Mouse (Mus musculus) heart, embryonic 14.5 days (tissue): ENCODE data around the gene Stau1. TPM values are rescaled to one million over a fixed set of nuclear protein-coding genes. Genes with fewer than 3 reads are reported as not detected.

Experiments used
- ATAC-seq: fragments of 200-750 bp; cut with Nextera tagmentation; 2 replicates; pipeline ENCODE4 v1.8.0; 2017; ENCODE audit warnings: low read depth, moderate TSS enrichment; ENCODE audit not compliant: insufficient number of reproducible peaks, insufficient read depth, low FRiP score
- H3K27ac ChIP-seq, 2 experiments: fragments of 200-500 bp in 1 of 2; fragments of 300-500 bp in 1 of 2; sonication (generic) in 1 of 2; replicated peaks in 1 of 2; 2 replicates each; pipeline ENCODE4 v1.5.1; 2012 to 2014; ENCODE audit warnings: low read depth in 2 of 2, low read length in 2 of 2, control low read depth in 1 of 2, mild to moderate bottlenecking in 1 of 2, mixed read lengths in 1 of 2; ENCODE audit not compliant: control insufficient read depth in 1 of 2, insufficient read depth in 1 of 2
- H3K27me3 ChIP-seq: fragments of 300-500 bp; sonication (generic); 2 replicates; pipeline ENCODE4 v1.6.1; 2014; ENCODE audit warnings: mild to moderate bottlenecking, low read length, control low read depth; ENCODE audit not compliant: control insufficient read depth, insufficient read depth
- H3K36me3 ChIP-seq: fragments of 300-500 bp; sonication (generic); 2 replicates; pipeline ENCODE4 v1.6.1; 2014; ENCODE audit warnings: mild to moderate bottlenecking, control low read depth, low read length, mixed read lengths; ENCODE audit not compliant: control insufficient read depth, insufficient read depth
- H3K4me1 ChIP-seq, 2 experiments: fragments of 200-500 bp in 1 of 2; fragments of 300-500 bp in 1 of 2; sonication (generic) in 1 of 2; 2 replicates each; pipeline ENCODE4 v1.6.1; 2012 to 2014; ENCODE audit warnings: low read length in 2 of 2, control low read depth in 1 of 2, mixed read lengths in 1 of 2; ENCODE audit not compliant: control insufficient read depth in 2 of 2, insufficient read depth in 2 of 2
- H3K4me2 ChIP-seq: fragments of 300-500 bp; sonication (generic); 2 replicates; pipeline ENCODE4 v1.6.1; 2014; ENCODE audit warnings: mild to moderate bottlenecking, low read length
- H3K4me3 ChIP-seq, 2 experiments: fragments of 200-500 bp in 1 of 2; fragments of 300-500 bp in 1 of 2; sonication (generic) in 1 of 2; 2 replicates each; pipeline ENCODE4 v1.5.1; 2012 to 2014; ENCODE audit warnings: low read length in 2 of 2, mild to moderate bottlenecking in 2 of 2, control low read depth in 1 of 2, low read depth in 1 of 2, moderate library complexity in 1 of 2; ENCODE audit not compliant: control insufficient read depth in 1 of 2, insufficient read depth in 1 of 2
- H3K9ac ChIP-seq: fragments of 300-500 bp; sonication (generic); 2 replicates; pipeline ENCODE4 v1.6.1; 2014; ENCODE audit warnings: mild to moderate bottlenecking, low read length
- H3K9me3 ChIP-seq: fragments of 300-500 bp; sonication (generic); 2 replicates; pipeline ENCODE4 v1.6.1; 2016; ENCODE audit warnings: low read length, control low read depth; ENCODE audit not compliant: control insufficient read depth
- WGBS: fragments of 180-500 bp; shearing (Covaris S2); extraction: QIAGEN DNeasy Blood & Tissue Kit; methylation state at CpG from one replicate; pipeline ENCODE4 v1.1.7; 2014; 5-methylcytosine and 5-hydroxymethylcytosine counted together
- polyA plus RNA-seq: library from polyadenylated mRNA; unstranded; fragments of >200 nt; fragmentation: Nextera tagmentation; extraction: Ambion mirVana; gene quantifications from 2 replicates; pipeline ENCODE4 v1.2.1, GENCODE M21; 2014

Gene Stau1
- polyA plus RNA-seq, 1 experiment from 2014 or later: 53.4 TPM

DNA sequence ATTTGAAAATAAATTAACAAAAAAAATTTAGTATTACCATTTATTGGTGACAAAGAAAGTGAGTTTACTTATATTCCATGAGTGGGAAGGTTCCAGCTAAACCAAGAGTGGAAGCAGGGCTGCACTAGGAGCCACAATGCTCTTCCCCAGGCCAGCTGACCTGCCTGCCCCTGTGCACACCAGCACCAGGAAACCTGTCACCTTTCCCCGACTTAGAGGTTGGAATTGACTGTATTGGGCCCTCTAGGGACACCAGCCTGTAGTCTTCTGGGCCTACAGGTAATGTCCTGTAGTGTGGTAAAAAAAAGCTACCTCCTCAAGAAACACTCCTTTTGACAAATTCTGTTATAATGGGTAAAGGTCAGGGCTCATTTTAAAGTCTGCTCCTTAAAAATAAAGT lies 47.9 kb downstream of the Stau1 start:
- Histone ChIP-seq H3K4me3 (no peak overlapping the region), H3K9ac (no peak overlapping the region), H3K9me3 (no peaks in the 10 kb centered on the region), H3K27ac (no peak overlapping the region), H3K4me2 (no peak overlapping the region), H3K4me1 (peaks cover 0 to 8% of the 10 kb centered on the region in 2 experiments; a peak in 2 of 4 replicates), H3K36me3 (peaks cover 99% of the 10 kb centered on the region), H3K27me3 (no peaks in the 10 kb centered on the region)
- ATAC-seq: no peak
- WGBS: 67% methylated on average over 1 of the region's 1 CpGs

DNA sequence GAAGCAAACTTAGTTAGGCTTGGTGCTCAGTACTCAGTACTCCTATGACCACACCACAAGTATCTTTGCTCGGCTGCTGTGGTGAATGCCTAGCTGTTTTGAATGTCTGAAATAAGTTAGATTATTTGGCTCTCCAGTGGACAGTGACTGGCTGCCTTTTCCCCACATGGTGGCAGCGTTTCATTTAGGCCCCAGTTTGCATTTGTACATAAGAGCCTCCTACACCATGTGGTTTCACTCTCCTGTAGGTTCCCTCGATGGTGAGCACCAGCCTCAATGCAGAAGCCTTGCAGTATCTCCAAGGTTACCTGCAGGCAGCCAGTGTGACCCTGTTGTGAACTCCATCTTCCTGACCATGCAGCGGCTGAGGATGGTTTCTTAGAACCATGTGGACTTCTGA lies 50.6 kb downstream of the Stau1 start:
- H3K36me3 ChIP-seq: peaks cover 99% of the 10 kb centered on the region
- no peak for ATAC-seq
- H3K27me3 ChIP-seq: no peaks in the 10 kb centered on the region
- 47% methylated on average over 4 of the region's 4 CpGs for WGBS
- H3K9ac ChIP-seq: no peak overlapping the region
- no peaks in the 10 kb centered on the region for H3K4me1 ChIP-seq
- no peak overlapping the region for H3K4me3 ChIP-seq
- no peak overlapping the region for H3K4me2 ChIP-seq
- H3K27ac ChIP-seq: no peak overlapping the region
- no peaks in the 10 kb centered on the region for H3K9me3 ChIP-seq

DNA sequence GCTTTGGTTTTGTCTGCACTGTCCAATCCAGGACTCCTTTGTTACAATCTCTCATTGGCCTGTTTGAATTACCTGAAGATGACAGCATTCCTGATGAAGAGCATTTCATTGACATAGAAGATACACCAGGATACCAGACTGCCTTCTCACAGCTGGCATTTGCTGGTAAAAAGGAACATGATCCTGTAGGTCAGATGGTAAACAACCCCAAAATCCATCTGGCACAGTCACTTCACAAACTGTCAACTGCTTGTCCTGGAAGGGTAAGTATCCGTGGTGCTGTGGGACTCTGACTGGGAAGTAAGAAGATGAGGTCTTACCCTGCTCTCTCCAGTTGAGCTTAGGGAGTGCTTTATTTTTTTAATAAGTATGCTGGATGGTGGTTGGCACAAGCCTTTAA lies 51.8 kb downstream of the Stau1 start:
- H3K4me3 ChIP-seq: no peak overlapping the region
- H3K9ac ChIP-seq: no peak overlapping the region
- no peaks in the 10 kb centered on the region for H3K27me3 ChIP-seq
- H3K27ac ChIP-seq: no peak overlapping the region
- WGBS: 77% methylated on average over 1 of the region's 1 CpGs
- H3K36me3 ChIP-seq: peaks cover 98% of the 10 kb centered on the region
- ATAC-seq: no peak
- H3K4me1 ChIP-seq: no peaks in the 10 kb centered on the region
- no peaks in the 10 kb centered on the region for H3K9me3 ChIP-seq
- no peak overlapping the region for H3K4me2 ChIP-seq

DNA sequence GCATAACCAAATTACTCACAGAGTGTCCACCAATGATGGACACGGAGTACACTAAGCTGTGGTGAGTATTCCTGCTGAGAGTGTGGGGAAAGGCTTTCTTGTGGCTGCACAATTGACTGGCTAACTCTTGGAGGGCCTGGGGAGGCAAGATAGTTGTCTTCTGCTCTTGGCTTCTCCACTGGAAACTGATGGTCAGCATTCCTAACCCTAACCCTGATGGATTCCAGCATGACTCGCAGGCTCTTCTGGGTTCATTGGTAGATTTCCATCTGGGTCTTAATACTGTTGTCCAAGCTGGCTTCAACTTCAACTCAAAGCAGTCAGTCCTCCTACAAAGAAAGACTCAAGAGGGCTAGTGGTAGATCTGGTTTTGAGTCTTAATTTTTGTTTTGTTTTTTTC lies 53.0 kb downstream of the Stau1 start:
- ATAC-seq: no peak

DNA sequence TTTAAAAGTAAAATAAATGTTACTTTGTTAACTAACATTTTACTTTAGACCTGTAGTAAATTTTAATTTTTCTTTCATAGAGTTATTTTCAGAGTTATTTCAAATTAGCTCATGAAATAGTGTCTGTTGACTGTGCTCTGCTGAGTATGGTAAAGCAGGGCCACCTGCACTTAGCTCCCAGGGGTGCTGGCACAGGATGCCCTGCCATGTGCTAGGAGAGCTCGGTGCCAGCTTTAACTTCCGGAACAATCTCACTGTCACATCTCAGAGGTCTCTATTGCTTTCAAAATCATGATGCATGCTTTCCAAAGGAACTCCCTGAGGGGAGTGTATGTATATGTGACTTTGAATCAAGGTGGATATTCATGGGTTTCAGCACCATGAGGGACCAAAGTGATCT lies 59.9 kb downstream of the Stau1 start:
- H3K9me3 ChIP-seq: no peaks in the 10 kb centered on the region
- H3K4me1 ChIP-seq: no peaks in the 10 kb centered on the region
- no peak overlapping the region for H3K4me2 ChIP-seq
- ATAC-seq: no peak
- no peaks in the 10 kb centered on the region for H3K27me3 ChIP-seq
- peaks cover 98% of the 10 kb centered on the region for H3K36me3 ChIP-seq
- no peak overlapping the region for H3K27ac ChIP-seq
- H3K4me3 ChIP-seq: no peak overlapping the region
- no peak overlapping the region for H3K9ac ChIP-seq
- 89% methylated on average over 2 of the region's 2 CpGs for WGBS

More for the DNA sequence above, 53.0 kb downstream of the Stau1 start:
- no peaks in the 10 kb centered on the region for H3K9me3 ChIP-seq
- H3K27me3 ChIP-seq: no peaks in the 10 kb centered on the region
- H3K4me1 ChIP-seq: no peaks in the 10 kb centered on the region
- H3K4me2 ChIP-seq: no peak overlapping the region
- H3K36me3 ChIP-seq: peaks cover 98% of the 10 kb centered on the region
- H3K4me3 ChIP-seq: no peak overlapping the region
- WGBS: 86% methylated on average over 2 of the region's 2 CpGs
- no peak overlapping the region for H3K9ac ChIP-seq
- H3K27ac ChIP-seq: no peak overlapping the region

DNA sequence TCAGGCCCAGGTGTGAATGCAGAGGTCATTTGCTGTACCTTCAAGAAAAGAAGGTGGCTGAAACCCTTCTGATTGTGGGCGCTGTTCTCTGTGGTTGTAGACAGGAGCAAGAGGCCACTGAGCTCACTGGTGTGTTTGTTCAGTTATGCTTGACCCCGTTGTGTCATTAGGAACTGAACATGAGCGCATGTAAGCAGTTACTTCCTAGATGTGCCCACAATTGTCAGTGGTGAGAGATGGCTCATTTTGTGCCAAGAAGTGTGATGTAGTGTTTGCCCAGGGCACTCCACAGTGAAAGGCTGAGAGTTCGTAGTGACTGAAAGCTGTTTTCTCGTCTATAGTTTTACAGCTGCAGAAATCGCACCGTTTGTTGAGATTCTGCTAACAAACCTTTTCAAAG lies 60.5 kb downstream of the Stau1 start:
- no peak for ATAC-seq
- Histone ChIP-seq H3K4me3 (no peak overlapping the region), H3K9me3 (no peaks in the 10 kb centered on the region), H3K27ac (no peak overlapping the region), H3K36me3 (peaks cover 98% of the 10 kb centered on the region), H3K4me1 (no peaks in the 10 kb centered on the region), H3K9ac (no peak overlapping the region), H3K4me2 (no peak overlapping the region), H3K27me3 (no peaks in the 10 kb centered on the region)
- 94% methylated on average over 7 of the region's 7 CpGs for WGBS

DNA sequence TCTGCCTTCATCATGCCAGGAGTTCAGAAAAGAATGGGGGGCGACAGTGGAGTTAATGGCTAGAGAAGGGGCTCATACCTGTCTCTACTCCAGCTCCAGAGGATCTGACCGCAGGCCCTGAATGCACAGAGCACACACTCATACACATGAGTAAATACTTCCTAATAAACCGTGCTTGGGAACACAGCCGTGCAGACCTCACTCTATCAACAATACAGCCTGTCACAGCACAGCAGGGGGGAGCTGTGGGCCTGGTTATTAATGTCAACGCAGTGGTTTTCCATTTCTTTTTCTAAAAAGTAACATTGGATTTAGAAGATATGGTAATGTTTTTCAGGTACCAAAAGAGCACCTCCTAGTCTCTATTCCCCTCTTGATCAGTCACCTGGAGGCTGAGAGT lies 61.7 kb downstream of the Stau1 start:
- no peak for ATAC-seq
- Histone ChIP-seq H3K27ac (no peak overlapping the region), H3K4me1 (no peaks in the 10 kb centered on the region), H3K9me3 (no peaks in the 10 kb centered on the region), H3K27me3 (no peaks in the 10 kb centered on the region), H3K4me2 (no peak overlapping the region), H3K9ac (no peak overlapping the region), H3K4me3 (no peak overlapping the region), H3K36me3 (peaks cover 99% of the 10 kb centered on the region)
- 94% methylated on average over 5 of the region's 5 CpGs for WGBS

DNA sequence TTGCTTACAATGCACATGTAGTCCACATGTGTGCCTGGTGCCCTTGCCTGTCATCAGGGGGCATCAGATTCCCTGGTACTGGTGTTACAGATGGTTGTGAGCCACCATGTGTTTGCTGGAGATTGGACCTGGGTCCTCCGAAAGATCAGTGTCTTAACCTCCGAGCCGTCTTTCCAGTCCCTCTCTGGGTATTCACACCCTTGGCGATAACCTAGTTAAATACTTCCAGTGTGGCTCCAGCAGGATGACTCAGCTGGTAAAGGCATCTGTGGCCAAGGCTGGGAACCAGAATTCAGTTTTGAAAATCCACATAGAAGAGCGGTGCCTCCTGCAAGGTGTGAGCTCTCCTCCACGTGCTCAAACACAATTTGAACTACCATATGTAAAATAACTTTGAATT lies 62.2 kb downstream of the Stau1 start:
- no peak for ATAC-seq
- WGBS: 91% methylated on average over 6 of the region's 6 CpGs
- no peaks in the 10 kb centered on the region for H3K27me3 ChIP-seq
- H3K4me1 ChIP-seq: no peaks in the 10 kb centered on the region
- no peak overlapping the region for H3K9ac ChIP-seq
- H3K4me3 ChIP-seq: no peak overlapping the region
- H3K27ac ChIP-seq: no peak overlapping the region
- H3K9me3 ChIP-seq: no peaks in the 10 kb centered on the region
- no peak overlapping the region for H3K4me2 ChIP-seq
- peaks cover 99% of the 10 kb centered on the region for H3K36me3 ChIP-seq
